Mouse (Mus musculus): ENCODE measurements around the gene Tada3. TPM values are rescaled to one million over a fixed set of nuclear protein-coding genes. Genes with fewer than 3 reads are reported as not detected.

The Tada3 gene
- 2.0 TPM for polyA plus RNA-seq (2014; fragmentation: Illumina TruSeq; extraction: RNeasy Lipid Tissue Mini Kit (QIAGEN cat#74804); ENCODE audit: low read depth, low replicate concordance)

GRCm38 (mm10) chr6:113377496-113378385, at the start of gene Tada3, which contains the start of gene Arpc4:
TSS of gene Tada3 (minus strand) at chr6:113377883.
TSS of gene Arpc4 (plus strand) at chr6:113378115.

GRCm38 (mm10) chr6:113419199-113419587, 41.5 kb upstream of the Tada3 start, which contains the start of gene Rpusd3:
TSS of gene Rpusd3 (minus strand) at chr6:113419340.

GRCm38 (mm10) chr6:113388960-113389359, 11.3 kb upstream of the Tada3 start, which contains the start of gene Ttll3:
TSS of gene Ttll3 (plus strand) at chr6:113389260.

GRCm38 (mm10) chr6:113343177-113344092, 34.2 kb downstream of the Tada3 start, which contains the start of gene Camk1:
TSS of gene Camk1 (minus strand) at chr6:113343984.

GRCm38 (mm10) chr6:113326533-113327315, 51.0 kb downstream of the Tada3 start, which contains the start of gene Ogg1:
TSS of gene Ogg1 (plus strand) at chr6:113326972.

Other genes starting within 250 kb of the Tada3 start
- 1.3 TPM for gene Lhfpl4, start 182.5 kb downstream of the Tada3 start, polyA plus RNA-seq (2014; fragmentation: Illumina TruSeq; extraction: RNeasy Lipid Tissue Mini Kit (QIAGEN cat#74804); ENCODE audit: low read depth, low replicate concordance)
- gene Mtmr14, start 140.0 kb downstream of the Tada3 start, polyA plus RNA-seq (2014; fragmentation: Illumina TruSeq; extraction: RNeasy Lipid Tissue Mini Kit (QIAGEN cat#74804); ENCODE audit: low read depth, low replicate concordance): 14.2 TPM
- gene Cpne9, start 95.6 kb downstream of the Tada3 start, polyA plus RNA-seq (2014; fragmentation: Illumina TruSeq; extraction: RNeasy Lipid Tissue Mini Kit (QIAGEN cat#74804); ENCODE audit: low read depth, low replicate concordance): 0.52 TPM
- gene Brpf1, start 70.7 kb downstream of the Tada3 start, polyA plus RNA-seq (2014; fragmentation: Illumina TruSeq; extraction: RNeasy Lipid Tissue Mini Kit (QIAGEN cat#74804); ENCODE audit: low read depth, low replicate concordance): 3.6 TPM
- gene Ogg1, start 50.9 kb downstream of the Tada3 start, polyA plus RNA-seq (2014; fragmentation: Illumina TruSeq; extraction: RNeasy Lipid Tissue Mini Kit (QIAGEN cat#74804); ENCODE audit: low read depth, low replicate concordance): 2.2 TPM
- gene Camk1, start 33.9 kb downstream of the Tada3 start, polyA plus RNA-seq (2014; fragmentation: Illumina TruSeq; extraction: RNeasy Lipid Tissue Mini Kit (QIAGEN cat#74804); ENCODE audit: low read depth, low replicate concordance): 34.8 TPM
- 86.1 TPM for gene Arpc4, start 232 bp upstream of the Tada3 start, polyA plus RNA-seq (2014; fragmentation: Illumina TruSeq; extraction: RNeasy Lipid Tissue Mini Kit (QIAGEN cat#74804); ENCODE audit: low read depth, low replicate concordance)
- 0.58 TPM for gene Ttll3, start 11.4 kb upstream of the Tada3 start, polyA plus RNA-seq (2014; fragmentation: Illumina TruSeq; extraction: RNeasy Lipid Tissue Mini Kit (QIAGEN cat#74804); ENCODE audit: low read depth, low replicate concordance)
- gene Rpusd3, start 41.5 kb upstream of the Tada3 start, polyA plus RNA-seq (2014; fragmentation: Illumina TruSeq; extraction: RNeasy Lipid Tissue Mini Kit (QIAGEN cat#74804); ENCODE audit: low read depth, low replicate concordance): not detected
- 20.4 TPM for gene Cidec, start 57.9 kb upstream of the Tada3 start, polyA plus RNA-seq (2014; fragmentation: Illumina TruSeq; extraction: RNeasy Lipid Tissue Mini Kit (QIAGEN cat#74804); ENCODE audit: low read depth, low replicate concordance)
- 26.1 TPM for gene Jagn1, start 64.7 kb upstream of the Tada3 start, polyA plus RNA-seq (2014; fragmentation: Illumina TruSeq; extraction: RNeasy Lipid Tissue Mini Kit (QIAGEN cat#74804); ENCODE audit: low read depth, low replicate concordance)
- not detected for gene Il17re, start 80.6 kb upstream of the Tada3 start, polyA plus RNA-seq (2014; fragmentation: Illumina TruSeq; extraction: RNeasy Lipid Tissue Mini Kit (QIAGEN cat#74804); ENCODE audit: low read depth, low replicate concordance)
- gene Il17rc, start 93.5 kb upstream of the Tada3 start, polyA plus RNA-seq (2014; fragmentation: Illumina TruSeq; extraction: RNeasy Lipid Tissue Mini Kit (QIAGEN cat#74804); ENCODE audit: low read depth, low replicate concordance): 0.99 TPM
- gene Creld1, start 105.4 kb upstream of the Tada3 start, polyA plus RNA-seq (2014; fragmentation: Illumina TruSeq; extraction: RNeasy Lipid Tissue Mini Kit (QIAGEN cat#74804); ENCODE audit: low read depth, low replicate concordance): 6.1 TPM
- not detected for gene Prrt3, start 124.0 kb upstream of the Tada3 start, polyA plus RNA-seq (2014; fragmentation: Illumina TruSeq; extraction: RNeasy Lipid Tissue Mini Kit (QIAGEN cat#74804); ENCODE audit: low read depth, low replicate concordance)
- gene Emc3, start 153.8 kb upstream of the Tada3 start, polyA plus RNA-seq (2014; fragmentation: Illumina TruSeq; extraction: RNeasy Lipid Tissue Mini Kit (QIAGEN cat#74804); ENCODE audit: low read depth, low replicate concordance): 166 TPM
- 0.82 TPM for gene Fancd2, start 153.8 kb upstream of the Tada3 start, polyA plus RNA-seq (2014; fragmentation: Illumina TruSeq; extraction: RNeasy Lipid Tissue Mini Kit (QIAGEN cat#74804); ENCODE audit: low read depth, low replicate concordance)
- not detected for gene Fancd2os, start 222.8 kb upstream of the Tada3 start, polyA plus RNA-seq (2014; fragmentation: Illumina TruSeq; extraction: RNeasy Lipid Tissue Mini Kit (QIAGEN cat#74804); ENCODE audit: low read depth, low replicate concordance)
- gene Brk1, start 226.9 kb upstream of the Tada3 start, polyA plus RNA-seq (2014; fragmentation: Illumina TruSeq; extraction: RNeasy Lipid Tissue Mini Kit (QIAGEN cat#74804); ENCODE audit: low read depth, low replicate concordance): 81.6 TPM
- gene Vhl, start 246.1 kb upstream of the Tada3 start, polyA plus RNA-seq (2014; fragmentation: Illumina TruSeq; extraction: RNeasy Lipid Tissue Mini Kit (QIAGEN cat#74804); ENCODE audit: low read depth, low replicate concordance): 38.0 TPM

Data from adrenal gland, adult 10 weeks (tissue).